Mouse (Mus musculus) right cerebral cortex, adult 2 months (tissue): ENCODE measurements around the gene Chmp2b.

ENCODE experiments used
- DNase-seq, 2 experiments: peaks; one replicate each; pipeline ENCODE4 v3.0.0; 2021 to 2022; ENCODE audit warnings: low spot score in 2 of 2

Chmp2b gene

GRCm38 (mm10) chr16:65561963-65562863, at the start of gene Chmp2b:
Gene Chmp2b (minus strand): TSS chr16:65562726.
- DNase-seq, result peak in 1 of 2 experiments; percentile 90

GRCm38 (mm10) chr16:65611678-65612077, 49.2 kb upstream of the Chmp2b start:
- DNase-seq, result no peak

- DNase-seq, result no peak
These were observed 38.3 kb upstream of the Chmp2b start for GRCm38 (mm10) chr16:65600798-65601197.

- DNase-seq, result no peak
These were observed 23.8 kb upstream of the Chmp2b start for GRCm38 (mm10) chr16:65586111-65586865.

- DNase-seq, result no peak
These were observed 23.2 kb upstream of the Chmp2b start for GRCm38 (mm10) chr16:65585699-65586098.

GRCm38 (mm10) chr16:65577298-65578029, 14.9 kb upstream of the Chmp2b start:
- DNase-seq, result no peak

GRCm38 (mm10) chr16:65568853-65569252, 6.3 kb upstream of the Chmp2b start:
- DNase-seq, result no peak

GRCm38 (mm10) chr16:65564951-65565350, 2.4 kb upstream of the Chmp2b start:
- DNase-seq, result no peak

GRCm38 (mm10) chr16:65564306-65564705, 1.8 kb upstream of the Chmp2b start:
- no peak for DNase-seq

- peak in 1 of 2 experiments; percentile 80 for DNase-seq
These were observed 309 bp upstream of the Chmp2b start for GRCm38 (mm10) chr16:65562864-65563206.

- DNase-seq, result peak in 1 of 2 experiments; percentile 17
These were observed 1.2 kb downstream of the Chmp2b start for GRCm38 (mm10) chr16:65560996-65561962.

GRCm38 (mm10) chr16:65559591-65559990, 2.9 kb downstream of the Chmp2b start:
- DNase-seq, result no peak

- DNase-seq, result no peak
These were observed 5.2 kb downstream of the Chmp2b start for GRCm38 (mm10) chr16:65557369-65557768.

- no peak for DNase-seq
These were observed 8.3 kb downstream of the Chmp2b start for GRCm38 (mm10) chr16:65554267-65554666.

- no peak for DNase-seq
These were observed 11.7 kb downstream of the Chmp2b start for GRCm38 (mm10) chr16:65550814-65551213.

- no peak for DNase-seq
These were observed 13.6 kb downstream of the Chmp2b start for GRCm38 (mm10) chr16:65548960-65549359.

GRCm38 (mm10) chr16:65543676-65544293, 18.7 kb downstream of the Chmp2b start:
- no peak for DNase-seq

- DNase-seq, result peak; percentile 74
These were observed 29.1 kb downstream of the Chmp2b start for GRCm38 (mm10) chr16:65533315-65533999.

- peak; percentile 86 to 89 for DNase-seq
These were observed 30.9 kb downstream of the Chmp2b start for GRCm38 (mm10) chr16:65531663-65532062.

GRCm38 (mm10) chr16:65529589-65529988, 32.9 kb downstream of the Chmp2b start:
- DNase-seq, result no peak
